Mouse (Mus musculus) neutrophil, adult 65 days (primary cell): Measurements from ENCODE around the gene Ppp1r15a. TPM values are rescaled to one million over a fixed set of nuclear protein-coding genes. Genes with fewer than 3 reads are reported as not detected.

Experiments
- total RNA-seq: library from RNA; stranded (reverse); gene quantifications from 2 replicates; pipeline ENCODE4 v1.2.4, GENCODE M21; 2023

Gene Ppp1r15a
- total RNA-seq, result 126 and 199 TPM in 2 replicates

GRCm38 (mm10) chr7:45525809-45526473 is at the start of gene Ppp1r15a, which contains the start of gene Plekha4:
Ppp1r15a (minus strand) TSS chr7:45526268.
Plekha4 (plus strand) TSS chr7:45526330.

DNA sequence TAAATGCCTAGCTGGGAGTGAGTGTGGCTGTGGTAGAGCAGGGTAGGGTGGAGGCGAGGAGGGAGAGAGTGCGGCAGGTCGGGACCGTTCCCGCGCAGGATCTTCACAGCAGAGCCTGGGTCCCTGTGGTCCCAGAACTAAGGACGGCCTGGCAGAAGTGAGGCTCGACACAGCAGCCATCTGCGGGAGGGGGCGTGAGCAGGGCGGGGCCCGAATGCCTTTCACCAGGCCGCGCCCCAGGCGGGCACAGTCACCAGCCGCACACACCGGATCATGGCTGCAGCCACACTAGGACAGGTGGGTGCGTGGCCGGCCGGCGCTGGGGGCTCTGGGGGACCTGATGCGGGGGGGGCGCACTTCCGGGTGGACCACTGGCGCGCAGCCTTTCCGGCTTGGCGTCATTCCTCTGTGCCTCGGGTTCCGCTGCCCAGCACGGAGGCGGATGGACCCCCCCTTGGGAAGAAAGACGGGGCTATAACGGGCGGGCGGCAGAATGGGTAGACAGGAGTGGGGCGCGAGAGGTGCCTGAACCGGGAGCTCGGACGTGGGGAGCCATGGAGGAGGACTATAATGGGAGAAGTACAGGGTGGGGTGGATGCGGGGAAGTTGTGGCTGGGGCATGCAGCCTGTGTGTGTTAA is 44.2 kb upstream of the Ppp1r15a start, which contains the start of gene Bcat2:
TSS of gene Bcat2 (plus strand) at position 51 of the 639 bp plus-strand sequence.

DNA sequence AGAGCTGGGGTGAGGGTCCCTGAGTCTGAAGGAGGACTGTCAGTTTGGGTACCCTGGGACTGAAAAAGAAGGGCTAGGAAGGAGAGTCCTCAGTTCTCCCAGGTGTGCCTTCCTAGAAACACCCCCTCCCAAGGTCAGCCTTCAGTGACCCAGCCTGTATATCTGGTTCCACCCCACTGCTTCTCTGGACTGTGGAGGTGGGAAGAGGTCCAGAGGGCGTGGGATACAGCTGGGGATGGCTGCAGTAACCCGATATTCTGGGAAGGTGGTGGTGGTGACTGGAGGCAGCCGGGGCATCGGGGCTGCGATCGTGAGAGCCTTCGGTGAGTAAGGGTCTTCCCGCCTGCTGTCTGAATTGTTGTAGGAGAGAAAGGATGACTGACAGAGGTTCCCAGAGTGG is 28.7 kb upstream of the Ppp1r15a start, which contains the start of gene Hsd17b14:
TSS of gene Hsd17b14 (plus strand) at position 150 of the 400 bp plus-strand sequence.

DNA sequence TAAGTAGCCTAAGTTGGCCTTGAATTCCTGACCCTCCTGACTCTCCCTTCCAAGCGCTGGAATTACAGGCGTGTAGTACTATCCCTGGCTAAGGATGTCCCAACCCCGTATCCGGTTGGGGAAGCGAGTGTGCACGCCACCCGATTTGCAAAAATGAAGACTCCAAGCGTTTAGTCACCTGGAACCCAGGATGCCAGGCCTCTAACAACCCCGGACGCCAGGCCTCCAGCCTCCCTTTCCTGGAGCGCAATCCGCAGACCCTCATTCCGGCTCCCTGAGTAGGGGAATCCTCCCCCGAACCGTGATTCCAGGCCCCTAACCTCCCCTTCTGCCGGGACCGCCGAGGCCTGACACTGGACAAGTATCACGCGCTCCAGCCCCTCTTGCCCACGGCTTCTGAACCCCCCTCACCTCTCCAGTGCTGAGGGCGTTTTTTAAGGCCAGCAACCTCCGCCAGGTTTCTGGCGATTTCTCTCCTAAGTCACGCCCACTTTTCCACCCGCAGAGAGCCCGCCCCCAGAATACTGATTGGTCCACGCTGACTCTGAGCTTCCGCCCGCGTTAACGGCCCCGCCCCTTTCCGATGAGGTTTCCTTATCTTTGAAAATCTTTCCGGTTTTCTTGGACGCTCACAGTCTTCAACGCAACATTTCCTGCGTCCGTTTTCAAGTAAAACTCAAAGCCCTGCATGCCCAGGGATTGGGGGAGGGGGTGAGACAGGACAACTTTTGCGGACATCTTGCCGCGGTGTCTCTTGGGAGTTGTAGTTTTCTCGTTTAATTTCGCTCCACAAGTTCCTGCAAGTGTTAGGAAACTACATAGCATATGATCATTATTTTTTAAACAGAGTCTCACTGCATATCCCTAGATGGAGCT is 15.9 kb downstream of the Ppp1r15a start, which contains the start of gene Nucb1:
TSS of gene Nucb1 (minus strand) at position 495 of the 876 bp plus-strand sequence.

GRCm38 (mm10) chr7:45488293-45489204 is 37.5 kb downstream of the Ppp1r15a start, which contains the start of gene Dhdh:
Dhdh (minus strand) TSS chr7:45488805.

GRCm38 (mm10) chr7:45486761-45487415 is 39.2 kb downstream of the Ppp1r15a start, which contains the start of gene Gm45808:
Gm45808 (minus strand) TSS chr7:45486811.

DNA sequence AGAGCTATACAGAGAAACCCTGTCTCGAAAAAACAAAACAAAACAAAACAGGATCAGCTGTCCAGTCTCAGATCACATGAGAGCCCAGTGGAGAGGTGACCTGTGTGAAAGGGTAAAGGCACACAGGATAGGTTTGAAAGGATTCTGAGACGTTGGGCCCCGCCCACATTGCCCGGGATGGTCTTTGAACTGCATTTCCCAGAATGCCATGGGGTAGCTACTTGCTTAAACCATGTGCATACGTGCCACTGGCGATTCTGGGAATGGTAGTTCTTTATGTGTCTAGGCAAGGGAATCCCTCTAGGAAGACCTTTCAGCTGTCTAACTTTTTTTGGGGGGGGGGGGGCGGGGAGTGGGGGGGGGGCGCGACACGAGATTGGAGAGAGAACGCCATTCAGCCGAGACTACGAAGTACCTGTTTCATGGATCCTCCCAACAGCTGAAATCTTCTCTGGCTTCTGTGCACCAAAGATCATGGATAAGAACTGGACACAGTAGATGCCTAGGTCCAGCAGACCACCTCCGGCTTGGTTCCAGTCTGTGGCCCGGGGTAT is 44.6 kb downstream of the Ppp1r15a start, which contains the start of gene Tulp2:
TSS of gene Tulp2 (plus strand) at position 504 of the 554 bp plus-strand sequence.

Other genes with a start within 250 kb of the Ppp1r15a start
- not detected in 2 replicates for gene Slc6a21, start 248.8 kb downstream of the Ppp1r15a start, total RNA-seq
- 3.6 and 5.2 TPM in 2 replicates for gene Trpm4, start 192.5 kb downstream of the Ppp1r15a start, total RNA-seq
- not detected in 2 replicates for gene Hrc, start 191.0 kb downstream of the Ppp1r15a start, total RNA-seq
- gene Ppfia3, start 159.2 kb downstream of the Ppp1r15a start, total RNA-seq, result 0.09 TPM in 1 of 2 replicates, not detected in the other
- 2.5 TPM in 1 of 2 replicates, not detected in the other for gene Lin7b, start 155.7 kb downstream of the Ppp1r15a start, total RNA-seq
- gene Snrnp70, start 130.5 kb downstream of the Ppp1r15a start, total RNA-seq, result 255 and 367 TPM in 2 replicates
- gene Kcna7, start 120.6 kb downstream of the Ppp1r15a start, total RNA-seq, result not detected in 2 replicates
- gene Ntf5, start 112.6 kb downstream of the Ppp1r15a start, total RNA-seq, result not detected in 2 replicates
- not detected in 2 replicates for gene Lhb, start 105.4 kb downstream of the Ppp1r15a start, total RNA-seq
- gene Gys1, start 91.4 kb downstream of the Ppp1r15a start, total RNA-seq, result 53.5 and 56.5 TPM in 2 replicates
- 22.0 and 31.6 TPM in 2 replicates for gene Ruvbl2, start 88.2 kb downstream of the Ppp1r15a start, total RNA-seq
- 1,156 and 1,320 TPM in 2 replicates for gene Ftl1, start 66.4 kb downstream of the Ppp1r15a start, total RNA-seq
- gene Bax, start 59.4 kb downstream of the Ppp1r15a start, total RNA-seq, result 37.2 and 40.7 TPM in 2 replicates
- not detected in 2 replicates for gene Tulp2, start 44.4 kb downstream of the Ppp1r15a start, total RNA-seq
- 0.98 and 1.7 TPM in 2 replicates for gene Gm45808, start 39.5 kb downstream of the Ppp1r15a start, total RNA-seq
- 3.7 and 5.4 TPM in 2 replicates for gene Dhdh, start 37.5 kb downstream of the Ppp1r15a start, total RNA-seq
- 90.7 and 109 TPM in 2 replicates for gene Nucb1, start 15.9 kb downstream of the Ppp1r15a start, total RNA-seq
- not detected in 2 replicates for gene Plekha4, start 62 bp upstream of the Ppp1r15a start, total RNA-seq
- gene Hsd17b14, start 28.6 kb upstream of the Ppp1r15a start, total RNA-seq, result 0.95 TPM in 1 of 2 replicates, not detected in the other
- gene Bcat2, start 43.9 kb upstream of the Ppp1r15a start, total RNA-seq, result 24.0 and 34.0 TPM in 2 replicates
- not detected in 2 replicates for gene Fgf21, start 89.2 kb upstream of the Ppp1r15a start, total RNA-seq
- not detected in 2 replicates for gene Fut1, start 91.0 kb upstream of the Ppp1r15a start, total RNA-seq
- not detected in 2 replicates for gene Izumo1, start 95.5 kb upstream of the Ppp1r15a start, total RNA-seq
- gene Rasip1, start 101.2 kb upstream of the Ppp1r15a start, total RNA-seq, result 4.3 and 5.0 TPM in 2 replicates
- 0.20 TPM in 1 of 2 replicates, not detected in the other for gene Mamstr, start 113.7 kb upstream of the Ppp1r15a start, total RNA-seq
- not detected in 2 replicates for gene Fut2, start 140.1 kb upstream of the Ppp1r15a start, total RNA-seq
- gene Ntn5, start 157.8 kb upstream of the Ppp1r15a start, total RNA-seq, result not detected in 2 replicates
- not detected in 2 replicates for gene Sec1, start 168.1 kb upstream of the Ppp1r15a start, total RNA-seq
- gene Car11, start 173.6 kb upstream of the Ppp1r15a start, total RNA-seq, result not detected in 2 replicates
- 5.0 and 6.3 TPM in 2 replicates for gene Dbp, start 178.8 kb upstream of the Ppp1r15a start, total RNA-seq
- 572 and 599 TPM in 2 replicates for gene Rpl18, start 189.2 kb upstream of the Ppp1r15a start, total RNA-seq
- gene Sphk2, start 191.7 kb upstream of the Ppp1r15a start, total RNA-seq, result 62.3 and 77.9 TPM in 2 replicates
- 0.16 and 0.20 TPM in 2 replicates for gene Fam83e, start 194.9 kb upstream of the Ppp1r15a start, total RNA-seq
- gene Spaca4, start 199.5 kb upstream of the Ppp1r15a start, total RNA-seq, result not detected in 2 replicates